Mouse (Mus musculus): ENCODE measurements around the gene Tigd4.

DNA sequence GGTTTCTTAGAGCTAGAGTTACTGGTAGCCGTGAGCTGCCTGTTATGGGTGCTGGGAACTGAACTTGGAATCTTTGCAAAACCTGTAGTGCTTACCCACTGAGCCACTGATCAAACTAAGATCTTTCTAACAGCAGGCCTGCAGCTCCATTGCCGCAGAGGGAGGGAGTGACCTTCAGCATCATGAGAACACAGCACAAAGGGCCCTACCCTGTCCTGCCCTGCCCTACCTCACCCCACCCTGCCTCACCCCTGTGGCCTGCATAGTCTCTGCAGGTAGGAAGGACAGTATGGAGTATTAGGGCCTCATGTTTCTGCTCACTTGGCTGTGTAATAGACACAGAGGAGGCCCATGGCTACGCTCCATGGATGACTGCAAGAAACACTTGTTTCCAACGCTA, 45.5 kb downstream of the Tigd4 start:
- TF ChIP-seq ZNF384 (IDR thresholded peaks at IDR 0.05; ENCODE audit: low read depth, low read length): no peak
- TF ChIP-seq POLR2A (IDR thresholded peaks at IDR 0.05; ENCODE audit: low read depth, low read length): no peak
- no peak for TF ChIP-seq CTCF (conservative IDR thresholded peaks at IDR 0.05 in 1 of 2, IDR thresholded peaks at IDR 0.05 in 1 of 2; ENCODE audit: low read depth in 2 of 2, low read length in 2 of 2)
- no peak for TF ChIP-seq JUND (conservative IDR thresholded peaks at IDR 0.05; ENCODE audit: low read depth, low read length)
- no peak for TF ChIP-seq USF1 (IDR thresholded peaks at IDR 0.05; ENCODE audit: low read depth, low read length)
- TF ChIP-seq EP300 (IDR thresholded peaks at IDR 0.05; ENCODE audit: low read length): no peak
- no peak for TF ChIP-seq CHD2 (IDR thresholded peaks at IDR 0.05; ENCODE audit: low read length)
- TF ChIP-seq POLR2AphosphoS2 (IDR thresholded peaks at IDR 0.05; ENCODE audit: low read depth, low read length): no peak
- TF ChIP-seq MAX (IDR thresholded peaks at IDR 0.05; ENCODE audit: low read length): no peak
- no peak for TF ChIP-seq ZC3H11A (IDR thresholded peaks at IDR 0.05; ENCODE audit: low read depth, low read length)
- no peak for TF ChIP-seq NELFE (IDR thresholded peaks at IDR 0.05; ENCODE audit: low read depth, low read length)

Data from CH12.LX (cell line).